Comparison of ENCODE assay signal across 24 mouse cellular contexts in the genomic region with DNA sequence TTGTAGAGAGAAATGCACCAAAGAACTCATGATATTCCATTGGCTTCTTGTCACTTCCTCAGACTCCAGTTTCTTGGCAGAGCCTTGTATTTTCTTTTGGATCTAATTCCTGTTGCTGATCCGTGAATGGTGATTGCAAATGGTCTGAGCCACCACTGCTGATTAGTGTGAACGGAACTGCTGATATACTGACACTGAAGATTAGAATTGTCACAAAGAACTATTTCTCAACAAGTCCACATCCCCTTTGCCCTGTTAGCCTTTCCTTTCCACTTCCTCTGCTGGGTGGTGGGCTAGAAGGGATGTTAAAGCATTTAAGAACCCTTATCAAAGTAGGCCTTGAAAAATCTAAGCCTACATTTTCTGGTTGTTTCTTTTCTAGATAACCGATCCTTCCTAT.
"Had no signal": no experiment of that assay in that cellular context is flagged by ENCODE, and none has a peak within 500 bp of the region (broad histone marks: within the 10 kb centered on the region; RNA-seq: fewer than 3 reads in every experiment).

No protein-coding gene starts in this region.

- H3K4me2 ChIP-seq: hindbrain, embryonic 13.5 days; hindbrain, embryonic 15.5 days; kidney, embryonic 15.5 days; limb, embryonic 13.5 days; limb, embryonic 15.5 days; liver, embryonic 12.5 days had no signal

- H3K36me3 ChIP-seq: heart, embryonic 10.5 days; hindbrain, embryonic 13.5 days; hindbrain, embryonic 15.5 days; kidney, embryonic 15.5 days; limb, embryonic 13.5 days; limb, embryonic 15.5 days; liver, embryonic 12.5 days had no signal

- H3K27me3 ChIP-seq: hindbrain, embryonic 13.5 days; hindbrain, embryonic 15.5 days; kidney, embryonic 15.5 days; limb, embryonic 13.5 days; limb, embryonic 15.5 days; liver, embryonic 12.5 days had no signal

- DNase-seq: forebrain, postnatal 0 days; gastrocnemius, postnatal 14 days; gastrocnemius, postnatal 36 days; heart, adult 18-20 months; heart, postnatal 36 days; kidney, adult 11 months; kidney, adult 2 months; kidney, adult 9 months; kidney, postnatal 14 days; kidney, postnatal 36 days; layer of hippocampus, adult 9-11 months; layer of hippocampus, postnatal 36 days; left cerebral cortex, postnatal 4 days had no signal

- H3K4me3 ChIP-seq: heart, embryonic 10.5 days; hindbrain, embryonic 13.5 days; hindbrain, embryonic 15.5 days; kidney, embryonic 15.5 days; limb, embryonic 13.5 days; limb, embryonic 15.5 days; liver, embryonic 12.5 days had no signal

- H3K9me3 ChIP-seq: heart, embryonic 10.5 days; hindbrain, embryonic 13.5 days; hindbrain, embryonic 15.5 days; kidney, embryonic 15.5 days; limb, embryonic 13.5 days; limb, embryonic 15.5 days; liver, embryonic 12.5 days had no signal

- H3K27ac ChIP-seq: heart, embryonic 10.5 days; hindbrain, embryonic 13.5 days; hindbrain, embryonic 15.5 days; hindbrain, postnatal 0 days; kidney, embryonic 15.5 days; kidney, postnatal 0 days; limb, embryonic 13.5 days; limb, embryonic 15.5 days; liver, embryonic 12.5 days; liver, embryonic 14.5 days had no signal

- H3K9ac ChIP-seq: forebrain, postnatal 0 days; hindbrain, embryonic 13.5 days; hindbrain, embryonic 15.5 days; kidney, embryonic 15.5 days; limb, embryonic 13.5 days; limb, embryonic 15.5 days; liver, embryonic 12.5 days; liver, embryonic 14.5 days had no signal

- ATAC-seq: forebrain, postnatal 0 days; hindbrain, postnatal 0 days; intestine, embryonic 16.5 days; liver, embryonic 12.5 days had no signal

- H3K4me1 ChIP-seq: heart, embryonic 10.5 days; hindbrain, embryonic 13.5 days; hindbrain, embryonic 15.5 days; kidney, embryonic 15.5 days; limb, embryonic 13.5 days; limb, embryonic 15.5 days; liver, embryonic 12.5 days had no signal
